Mouse (Mus musculus) erythroblast, embryonic 14.5 days (primary cell): ENCODE data around the gene Nhsl1.

ENCODE experiments used
- GATA1 ChIP-seq: IDR thresholded peaks from 2 replicates; pipeline ENCODE4 v1.6.1; 2012; ENCODE audit warnings: low read length, inconsistent platforms, mixed read lengths
- TAL1 ChIP-seq: IDR thresholded peaks from 3 replicates; pipeline ENCODE4 v1.6.1; 2012; ENCODE audit warnings: low read length, inconsistent platforms, mixed read lengths

DNA sequence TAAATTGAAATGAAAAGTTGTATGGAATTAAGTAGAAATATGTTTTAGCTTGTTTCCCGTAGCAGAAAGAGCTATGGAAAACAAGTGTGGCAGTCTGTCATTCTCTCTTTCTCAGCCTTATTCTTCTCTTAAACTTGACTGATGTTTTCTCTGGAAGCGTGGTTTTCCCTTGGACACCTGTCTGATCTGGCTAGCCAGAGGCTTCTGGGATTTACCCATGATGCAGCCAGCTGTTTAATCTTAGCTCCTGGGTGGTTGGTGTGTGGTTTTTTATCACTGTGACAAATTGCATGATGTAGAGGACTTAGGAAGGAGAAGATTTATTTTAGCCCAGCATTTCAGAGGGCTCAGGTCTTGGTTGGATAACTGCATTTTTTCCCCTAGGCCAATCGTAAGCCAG, 164.9 kb downstream of the Nhsl1 start:
- TF ChIP-seq GATA1 (no peak), TAL1 (no peak)
